Mouse (Mus musculus) midbrain, embryonic 12.5 days (tissue): ENCODE measurements around the gene Ccl26. TPM values are rescaled to one million over a fixed set of nuclear protein-coding genes. Genes with fewer than 3 reads are reported as not detected.

Source experiments
- ATAC-seq: fragments of 200-750 bp; cut with Nextera tagmentation; 2 replicates; pipeline ENCODE4 v1.8.0; 2017; ENCODE audit warnings: low read depth, moderate TSS enrichment, moderate library complexity; ENCODE audit not compliant: low FRiP score
- H3K27ac ChIP-seq: fragments of 300-500 bp; sonication (generic); replicated peaks from 2 replicates; pipeline ENCODE4 v1.5.1; 2016; ENCODE audit warnings: mild to moderate bottlenecking
- H3K27me3 ChIP-seq: fragments of 300-500 bp; sonication (generic); 2 replicates; pipeline ENCODE4 v1.6.1; 2016; ENCODE audit warnings: mild to moderate bottlenecking
- H3K36me3 ChIP-seq: fragments of 300-500 bp; sonication (generic); 2 replicates; pipeline ENCODE4 v1.6.1; 2016
- H3K4me1 ChIP-seq: fragments of 300-500 bp; sonication (generic); 2 replicates; pipeline ENCODE4 v1.6.1; 2016
- H3K4me2 ChIP-seq: fragments of 300-500 bp; sonication (generic); replicated peaks from 2 replicates; pipeline ENCODE4 v1.6.1; 2016; ENCODE audit warnings: mild to moderate bottlenecking, moderate library complexity
- H3K4me3 ChIP-seq: fragments of 300-500 bp; sonication (generic); 2 replicates; pipeline ENCODE4 v1.5.1; 2016; ENCODE audit warnings: mild to moderate bottlenecking
- H3K9ac ChIP-seq: fragments of 300-500 bp; sonication (generic); replicated peaks from 2 replicates; pipeline ENCODE4 v1.6.1; 2016; ENCODE audit warnings: mild to moderate bottlenecking, moderate library complexity
- H3K9me3 ChIP-seq: fragments of 300-500 bp; sonication (generic); 2 replicates; pipeline ENCODE4 v1.6.1; 2016; ENCODE audit warnings: mild to moderate bottlenecking
- WGBS: fragments of 180-500 bp; shearing (Covaris S2); methylation state at CpG from one replicate; pipeline ENCODE4 v1.1.7; 2016; 5-methylcytosine and 5-hydroxymethylcytosine counted together
- polyA plus RNA-seq: library from polyadenylated mRNA; unstranded; fragments of >200 nt; fragmentation: Nextera tagmentation; extraction: Ambion mirVana; gene quantifications from 2 replicates; pipeline ENCODE4 v1.2.1, GENCODE M21; 2016

Ccl26 gene
- polyA plus RNA-seq, 1 experiment from 2014 or later = not detected

GRCm38 (mm10) chr5:135537326-135537725 is 26.0 kb downstream of the Ccl26 start:
- ATAC-seq = no peak
- no peaks in the 10 kb centered on the region for H3K4me1 ChIP-seq
- WGBS = 86% methylated on average over 4 of the region's 4 CpGs

DNA sequence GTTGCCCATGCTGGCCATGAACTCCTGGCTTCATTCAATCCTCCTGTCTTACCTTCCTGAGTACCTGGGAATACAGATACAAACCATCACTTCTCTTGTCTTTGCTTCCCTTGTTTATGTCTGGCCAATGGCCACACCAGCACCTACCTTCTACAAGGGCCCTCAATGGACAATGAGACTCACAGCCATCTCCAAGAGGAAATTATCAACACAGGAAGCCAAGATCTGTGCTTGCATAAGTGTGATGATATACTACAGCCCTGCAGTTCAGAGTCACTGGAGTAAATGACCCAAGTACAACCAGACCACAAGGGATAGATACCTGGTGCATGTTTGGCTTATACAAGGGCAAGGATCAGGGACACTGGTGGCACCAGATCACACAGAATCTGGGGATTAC is 27.5 kb downstream of the Ccl26 start:
- Histone ChIP-seq H3K9me3 (no peaks in the 10 kb centered on the region), H3K27me3 (no peaks in the 10 kb centered on the region), H3K9ac (no peak overlapping the region), H3K36me3 (no peaks in the 10 kb centered on the region), H3K4me3 (no peak overlapping the region), H3K4me2 (no peak overlapping the region), H3K27ac (no peak overlapping the region), H3K4me1 (no peaks in the 10 kb centered on the region)
- ATAC-seq = no peak

More at GRCm38 (mm10) chr5:135537326-135537725, 26.0 kb downstream of the Ccl26 start:
- Histone ChIP-seq H3K36me3 (no peaks in the 10 kb centered on the region), H3K27me3 (no peaks in the 10 kb centered on the region), H3K9me3 (no peaks in the 10 kb centered on the region), H3K27ac (no peak overlapping the region), H3K4me2 (no peak overlapping the region), H3K9ac (no peak overlapping the region), H3K4me3 (no peak overlapping the region)

GRCm38 (mm10) chr5:135533431-135533830 is 29.9 kb downstream of the Ccl26 start:
- H3K4me2 ChIP-seq = no peak overlapping the region
- 81% methylated on average over 10 of the region's 10 CpGs for WGBS
- H3K36me3 ChIP-seq = no peaks in the 10 kb centered on the region
- ATAC-seq = no peak
- H3K27ac ChIP-seq = no peak overlapping the region
- no peaks in the 10 kb centered on the region for H3K27me3 ChIP-seq
- no peak overlapping the region for H3K9ac ChIP-seq
- no peaks in the 10 kb centered on the region for H3K9me3 ChIP-seq
- H3K4me1 ChIP-seq = no peaks in the 10 kb centered on the region
- H3K4me3 ChIP-seq = no peak overlapping the region

GRCm38 (mm10) chr5:135531306-135531845 is 32.0 kb downstream of the Ccl26 start:
- Histone ChIP-seq H3K4me2 (no peak overlapping the region), H3K9me3 (no peaks in the 10 kb centered on the region), H3K4me1 (peaks cover 3% of the 10 kb centered on the region; the same call in 1 of the 2 replicates), H3K36me3 (no peaks in the 10 kb centered on the region), H3K27ac (no peak overlapping the region), H3K27me3 (no peaks in the 10 kb centered on the region), H3K9ac (no peak overlapping the region), H3K4me3 (no peak overlapping the region)
- 92% methylated on average over 11 of the region's 11 CpGs for WGBS
- ATAC-seq = no peak

GRCm38 (mm10) chr5:135529964-135530363 is 33.4 kb downstream of the Ccl26 start:
- Histone ChIP-seq H3K36me3 (no peaks in the 10 kb centered on the region), H3K27ac (no peak overlapping the region), H3K27me3 (no peaks in the 10 kb centered on the region), H3K9ac (no peak overlapping the region), H3K4me2 (no peak overlapping the region), H3K4me1 (peaks cover 3% of the 10 kb centered on the region; the same call in 1 of the 2 replicates), H3K9me3 (no peaks in the 10 kb centered on the region), H3K4me3 (no peak overlapping the region)
- ATAC-seq = no peak
- 85% methylated on average over 2 of the region's 2 CpGs for WGBS

- Histone ChIP-seq H3K9me3 (no peaks in the 10 kb centered on the region), H3K27ac (no peak overlapping the region), H3K4me3 (no peak overlapping the region), H3K36me3 (no peaks in the 10 kb centered on the region), H3K4me2 (no peak overlapping the region), H3K4me1 (peaks cover 3% of the 10 kb centered on the region; the same call in 1 of the 2 replicates), H3K9ac (no peak overlapping the region), H3K27me3 (no peaks in the 10 kb centered on the region)
- ATAC-seq = no peak
- 75% methylated on average over 3 of the region's 3 CpGs for WGBS
Observed at GRCm38 (mm10) chr5:135529310-135529709, 34.1 kb downstream of the Ccl26 start.

DNA sequence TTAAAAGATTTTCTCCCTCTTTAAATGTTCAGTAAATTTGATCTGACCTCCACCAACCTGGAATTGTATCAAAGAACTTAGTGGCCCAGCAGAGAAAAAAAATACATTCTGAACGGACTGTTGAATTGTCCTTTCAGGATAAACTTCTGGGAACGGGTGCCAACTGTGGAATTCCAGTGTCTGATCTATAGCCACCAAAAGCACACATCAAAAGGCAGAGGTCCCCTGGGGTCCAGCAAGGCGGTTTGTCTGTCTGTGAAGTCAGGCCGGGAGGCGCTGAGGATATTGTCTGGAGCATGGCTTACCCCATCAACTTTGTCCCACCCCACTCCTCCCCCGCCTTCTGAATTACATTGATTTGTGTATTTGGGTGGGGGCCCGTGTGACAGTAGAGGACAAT is 35.4 kb downstream of the Ccl26 start:
- no peaks in the 10 kb centered on the region for H3K27me3 ChIP-seq
- no peak overlapping the region for H3K9ac ChIP-seq
- H3K27ac ChIP-seq = no peak overlapping the region
- H3K36me3 ChIP-seq = no peaks in the 10 kb centered on the region
- H3K9me3 ChIP-seq = no peaks in the 10 kb centered on the region
- no peak overlapping the region for H3K4me2 ChIP-seq
- peaks cover 3% of the 10 kb centered on the region; the same call in 1 of the 2 replicates for H3K4me1 ChIP-seq
- WGBS = 41% methylated on average over 7 of the region's 7 CpGs
- H3K4me3 ChIP-seq = no peak overlapping the region
- no peak for ATAC-seq

GRCm38 (mm10) chr5:135524660-135525560 is 38.5 kb downstream of the Ccl26 start:
- WGBS = 84% methylated on average over 11 of the region's 11 CpGs
- H3K36me3 ChIP-seq = no peaks in the 10 kb centered on the region
- H3K4me2 ChIP-seq = no peak overlapping the region
- H3K9ac ChIP-seq = no peak overlapping the region
- peaks cover 3% of the 10 kb centered on the region; the same call in 1 of the 2 replicates for H3K4me1 ChIP-seq
- H3K27me3 ChIP-seq = no peaks in the 10 kb centered on the region
- ATAC-seq = no peak
- no peaks in the 10 kb centered on the region for H3K9me3 ChIP-seq
- H3K4me3 ChIP-seq = no peak overlapping the region
- no peak overlapping the region for H3K27ac ChIP-seq

- Histone ChIP-seq H3K9me3 (no peaks in the 10 kb centered on the region), H3K4me2 (no peak overlapping the region), H3K4me3 (no peak overlapping the region), H3K4me1 (peaks cover 3% of the 10 kb centered on the region; the same call in 1 of the 2 replicates), H3K36me3 (no peaks in the 10 kb centered on the region), H3K27ac (no peak overlapping the region), H3K9ac (no peak overlapping the region), H3K27me3 (no peaks in the 10 kb centered on the region)
- no peak for ATAC-seq
- 97% methylated on average over 2 of the region's 2 CpGs for WGBS
Observed at GRCm38 (mm10) chr5:135524087-135524486, 39.3 kb downstream of the Ccl26 start.

- Histone ChIP-seq H3K4me1 (no peaks in the 10 kb centered on the region), H3K4me3 (no peak overlapping the region), H3K9ac (no peak overlapping the region), H3K4me2 (no peak overlapping the region), H3K27ac (no peak overlapping the region), H3K36me3 (no peaks in the 10 kb centered on the region), H3K9me3 (no peaks in the 10 kb centered on the region), H3K27me3 (no peaks in the 10 kb centered on the region)
- ATAC-seq = no peak
- WGBS = 86% methylated on average over 9 of the region's 9 CpGs
Observed at GRCm38 (mm10) chr5:135522111-135522722, 41.2 kb downstream of the Ccl26 start.

DNA sequence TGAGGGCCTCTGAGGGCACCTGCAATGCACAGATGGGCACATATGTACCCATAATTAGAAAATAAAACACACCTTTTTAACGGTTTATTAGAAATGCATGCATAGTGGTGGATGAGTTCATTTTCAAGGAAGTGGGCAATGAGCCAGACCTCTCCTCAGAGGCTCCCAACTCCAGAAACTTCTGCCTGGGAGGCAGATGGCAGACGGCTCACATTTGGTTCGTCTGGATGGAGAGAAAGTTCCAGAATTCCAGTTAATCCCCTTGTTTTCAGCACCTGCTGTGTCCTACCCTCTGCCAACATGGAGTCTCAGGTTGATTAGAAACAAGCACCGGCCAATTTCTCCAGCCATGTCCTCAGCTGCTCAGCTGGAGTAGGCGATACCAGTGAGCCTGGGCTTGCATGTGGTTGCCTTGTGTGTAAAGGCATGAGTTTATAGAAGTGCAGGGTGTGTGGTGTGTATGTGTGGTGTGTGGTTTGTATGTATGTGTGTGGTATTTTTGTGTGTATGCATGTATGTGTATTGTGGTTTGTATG is 46.0 kb downstream of the Ccl26 start:
- H3K9ac ChIP-seq = no peak overlapping the region
- no peaks in the 10 kb centered on the region for H3K27me3 ChIP-seq
- no peak for ATAC-seq
- no peak overlapping the region for H3K27ac ChIP-seq
- H3K36me3 ChIP-seq = peaks cover 12% of the 10 kb centered on the region; the same call in 1 of the 2 replicates
- WGBS = 94% methylated on average over 5 of the region's 5 CpGs
- no peak overlapping the region for H3K4me3 ChIP-seq
- peaks cover 9% of the 10 kb centered on the region; the same call in 1 of the 2 replicates for H3K9me3 ChIP-seq
- H3K4me1 ChIP-seq = 0 out of 2 replicates have a peak, but pooled peaks cover 3% of the 10 kb centered on the region
- H3K4me2 ChIP-seq = no peak overlapping the region

DNA sequence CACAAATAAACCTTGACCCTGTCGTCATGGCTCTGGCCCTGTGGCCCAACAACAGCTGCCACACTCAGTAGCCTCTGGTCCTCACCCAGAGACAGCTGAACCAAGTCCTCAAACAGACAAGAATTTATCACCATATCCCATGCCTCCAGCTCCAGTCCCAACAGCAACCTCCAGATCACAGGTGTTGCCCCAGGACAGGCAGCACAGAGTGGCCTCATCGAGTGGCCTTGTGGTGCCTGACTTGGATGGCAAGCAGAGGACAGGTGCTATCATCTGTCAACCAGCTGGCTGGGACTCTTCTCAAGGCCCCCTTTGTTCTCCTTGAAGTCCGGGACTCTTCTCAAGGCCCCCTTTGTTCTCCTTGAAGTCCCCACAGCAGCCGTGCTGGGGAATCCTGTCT is 50.2 kb downstream of the Ccl26 start:
- Histone ChIP-seq H3K36me3 (peaks cover 12% of the 10 kb centered on the region; the same call in 1 of the 2 replicates), H3K9me3 (peaks cover 9% of the 10 kb centered on the region; the same call in 1 of the 2 replicates), H3K9ac (no peak overlapping the region), H3K27me3 (no peaks in the 10 kb centered on the region), H3K4me2 (no peak overlapping the region), H3K27ac (no peak overlapping the region), H3K4me1 (peaks cover 3% of the 10 kb centered on the region; the same call in 1 of the 2 replicates), H3K4me3 (no peak overlapping the region)
- ATAC-seq = no peak
- WGBS = 55% methylated on average over 4 of the region's 4 CpGs
